Mouse (Mus musculus): ENCODE measurements around the gene Entpd2. TPM values are rescaled to one million over a fixed set of nuclear protein-coding genes. Genes with fewer than 3 reads are reported as not detected.

The Entpd2 gene
- polyA plus RNA-seq, 1 experiment from 2014 or later, result 0.10 TPM

- ATAC-seq (no peak), DNase-seq (ENCODE audit: low read depth, low spot score) (no peak)
- no peaks in the 10 kb centered on the region for H3K27me3 ChIP-seq
- no peak for TF ChIP-seq CTCF (IDR thresholded peaks at IDR 0.05)
- ChIA-PET CTCF (interaction anchor here (0.9 kb wide), 1 partner anchor 28 kb away, joined by 3 read pairs; no protein-coding TSS in a partner anchor), POLR2A (no interaction called here)
- in situ Hi-C loops (cut with MboI; ENCODE audit: low pct_unique_long_range_greater_than_20kb), result no loop called here
Observed at GRCm38 (mm10) chr2:25364313-25364712, 31.4 kb upstream of the Entpd2 start.

GRCm38 (mm10) chr2:25364761-25365090, 30.9 kb upstream of the Entpd2 start:
- no peak for DNase-seq (ENCODE audit: low read depth, low spot score)
- TF ChIP-seq CTCF (IDR thresholded peaks at IDR 0.05), result no peak
- no peak for ATAC-seq

GRCm38 (mm10) chr2:25365091-25365761, 30.4 kb upstream of the Entpd2 start, which contains the start of gene Uap1l1:
TSS of gene Uap1l1 (minus strand) at chr2:25365682.
- DNase-seq (ENCODE audit: low read depth, low spot score) (no peak), ATAC-seq (peak; percentile 66)
- no peak for TF ChIP-seq CTCF (IDR thresholded peaks at IDR 0.05)
- ChIA-PET CTCF (interaction anchor here (0.9 kb wide), 1 partner anchor 29 kb away, joined by 3 read pairs; no protein-coding TSS in a partner anchor), POLR2A (interaction anchor here (0.6 to 0.8 kb wide), 2 partner anchors 16 to 213 kb away, joined by 3 to 4 read pairs; no protein-coding TSS in a partner anchor)
- no peaks in the 10 kb centered on the region for H3K27me3 ChIP-seq
- in situ Hi-C loops (cut with MboI; ENCODE audit: low pct_unique_long_range_greater_than_20kb), result loop anchor here (5.0 kb wide), 1 partner anchor 37 kb away; no protein-coding TSS in a partner anchor

More at GRCm38 (mm10) chr2:25364761-25365090, 30.9 kb upstream of the Entpd2 start:
- ChIA-PET CTCF (interaction anchor here (0.9 kb wide), 1 partner anchor 29 kb away, joined by 3 read pairs; no protein-coding TSS in a partner anchor), POLR2A (interaction anchor here (0.8 kb wide), 1 partner anchor 15 kb away, joined by 3 read pairs; no protein-coding TSS in a partner anchor)
- no peaks in the 10 kb centered on the region for H3K27me3 ChIP-seq
- in situ Hi-C loops (cut with MboI; ENCODE audit: low pct_unique_long_range_greater_than_20kb), result loop anchor here (5.0 kb wide), 1 partner anchor 38 kb away; no protein-coding TSS in a partner anchor

GRCm38 (mm10) chr2:25369996-25370395, 25.7 kb upstream of the Entpd2 start:
- no peak for DNase-seq (ENCODE audit: low read depth, low spot score)
- TF ChIP-seq CTCF (IDR thresholded peaks at IDR 0.05), result no peak
- CTCF ChIA-PET, result interaction anchor here (1.0 kb wide), 1 partner anchor 31 kb away, joined by 3 read pairs; no protein-coding TSS in a partner anchor
- ATAC-seq, result no peak
- no peaks in the 10 kb centered on the region for H3K27me3 ChIP-seq
- in situ Hi-C loops (cut with MboI; ENCODE audit: low pct_unique_long_range_greater_than_20kb), result loop anchor here (5.0 kb wide), 1 partner anchor 32 kb away; no protein-coding TSS in a partner anchor
- POLR2A ChIA-PET, result no interaction called here

GRCm38 (mm10) chr2:25371764-25372643, 23.7 kb upstream of the Entpd2 start, which contains the start of gene Sapcd2:
TSS of gene Sapcd2 (plus strand) at chr2:25372321.
- peak; percentile 88 for ATAC-seq
- H3K27me3 ChIP-seq, result no peaks in the 10 kb centered on the region
- in situ Hi-C loops (cut with MboI; ENCODE audit: low pct_unique_long_range_greater_than_20kb), result no loop called here
- no peak for DNase-seq (ENCODE audit: low read depth, low spot score)
- ChIA-PET POLR2A (interaction anchor here (1.2 kb wide), 1 partner anchor 32 kb away, joined by 3 read pairs; no protein-coding TSS in a partner anchor), CTCF (interaction anchor here (8.7 kb wide), 1 partner anchor 25 kb away, joined by 119 read pairs; the partner anchor contains the start of genes Entpd2 and Npdc1)
- no peak for TF ChIP-seq CTCF (IDR thresholded peaks at IDR 0.05)

GRCm38 (mm10) chr2:25372644-25373391, 22.9 kb upstream of the Entpd2 start:
- TF ChIP-seq CTCF (IDR thresholded peaks at IDR 0.05), result no peak
- no peak for ATAC-seq
- CTCF ChIA-PET, result interaction anchor here (8.7 kb wide), 1 partner anchor 25 kb away, joined by 119 read pairs; the partner anchor contains the start of genes Entpd2 and Npdc1
- in situ Hi-C loops (cut with MboI; ENCODE audit: low pct_unique_long_range_greater_than_20kb), result no loop called here
- DNase-seq (ENCODE audit: low read depth, low spot score), result no peak
- H3K27me3 ChIP-seq, result no peaks in the 10 kb centered on the region
- POLR2A ChIA-PET, result interaction anchor here (1.2 kb wide), 1 partner anchor 32 kb away, joined by 3 read pairs; no protein-coding TSS in a partner anchor

- no peak for TF ChIP-seq CTCF (IDR thresholded peaks at IDR 0.05)
- in situ Hi-C loops (cut with MboI; ENCODE audit: low pct_unique_long_range_greater_than_20kb), result no loop called here
- no peak for ATAC-seq
- CTCF ChIA-PET, result interaction anchor here (1.0 to 8.7 kb wide), 2 partner anchors 24 to 49 kb away, joined by 3 to 119 read pairs; partner anchors contain the start of genes Entpd2 and Npdc1
- no peak for DNase-seq (ENCODE audit: low read depth, low spot score)
- no peaks in the 10 kb centered on the region for H3K27me3 ChIP-seq
- POLR2A ChIA-PET, result no interaction called here
Observed at GRCm38 (mm10) chr2:25373431-25373830, 22.2 kb upstream of the Entpd2 start.

GRCm38 (mm10) chr2:25376589-25376988, 19.1 kb upstream of the Entpd2 start:
- CTCF ChIA-PET, result interaction anchor here (0.8 to 8.7 kb wide), 8 partner anchors 8 to 47 kb away, joined by 3 to 119 read pairs (median 3); partner anchors contain the start of genes Entpd2 and Npdc1
- ATAC-seq (no peak), DNase-seq (ENCODE audit: low read depth, low spot score) (no peak)
- no peak for TF ChIP-seq CTCF (IDR thresholded peaks at IDR 0.05)
- in situ Hi-C loops (cut with MboI; ENCODE audit: low pct_unique_long_range_greater_than_20kb), result no loop called here
- POLR2A ChIA-PET, result interaction anchor here (1.0 kb wide), 1 partner anchor 24 kb away, joined by 3 read pairs; no protein-coding TSS in a partner anchor
- H3K27me3 ChIP-seq, result no peaks in the 10 kb centered on the region

GRCm38 (mm10) chr2:25384492-25384891, 11.2 kb upstream of the Entpd2 start:
- ATAC-seq (no peak), DNase-seq (ENCODE audit: low read depth, low spot score) (no peak)
- no peak for TF ChIP-seq CTCF (IDR thresholded peaks at IDR 0.05)
- ChIA-PET CTCF (interaction anchor here (1.1 kb wide), 1 partner anchor 8 kb away, joined by 3 read pairs; no protein-coding TSS in a partner anchor), POLR2A (no interaction called here)
- in situ Hi-C loops (cut with MboI; ENCODE audit: low pct_unique_long_range_greater_than_20kb), result no loop called here
- H3K27me3 ChIP-seq, result no peaks in the 10 kb centered on the region
